Mouse (Mus musculus) kidney, adult 2 months (tissue): ENCODE results near the gene Wfdc1.

Experiments used
- CTCF ChIP-seq: fragments of 200-500 bp; conservative IDR thresholded peaks from 2 replicates; pipeline ENCODE4 v1.5.1; 2011; ENCODE audit warnings: low read depth, mild to moderate bottlenecking, control low read depth, low read length, moderate library complexity, mixed read lengths; ENCODE audit not compliant: insufficient read depth, insufficient read length
- POLR2A ChIP-seq: fragments of 200-500 bp; IDR thresholded peaks from one replicate; pipeline ENCODE4 v1.6.1; 2011; ENCODE audit warnings: low read depth, low read length, control low read depth

- no peak for TF ChIP-seq POLR2A
- TF ChIP-seq CTCF: peak; percentile 39
Measured at GRCm38 (mm10) chr8:119717765-119718164, 51.6 kb downstream of the Wfdc1 start.
